Mouse (Mus musculus) liver, postnatal 0 days (tissue): ENCODE data around the gene Spen.

ENCODE experiments used
- CTCF ChIP-seq: sonication (generic); IDR thresholded peaks from 2 replicates; pipeline ENCODE4 v1.5.1; 2016; ENCODE audit warnings: antibody characterized with exemption, low read depth
- EP300 ChIP-seq: IDR thresholded peaks from 2 replicates; pipeline ENCODE4 v1.6.1; 2016; ENCODE audit warnings: antibody characterized with exemption, low read depth, mild to moderate bottlenecking

GRCm38 (mm10) chr4:141552484-141552883, 14.1 kb upstream of the Spen start:
- TF ChIP-seq CTCF (no peak), EP300 (no peak)
